Mouse (Mus musculus) cerebellum, postnatal 10 days (tissue): ENCODE data around the gene Sh2b2.
A peak's percentile ranks its signal among the peaks of the same experiment; 100 is the strongest.

ENCODE experiments used
- DNase-seq, 2 experiments: peaks; one replicate each; pipeline ENCODE4 v3.0.0; 2021; ENCODE audit warnings: mixed read lengths in 2 of 2

Sh2b2 gene

GRCm38 (mm10) chr5:136246452-136246838, at the start of gene Sh2b2:
Gene Sh2b2 (minus strand): TSS chr5:136246556.
- DNase-seq, result no peak

- DNase-seq, result no peak
Measured at GRCm38 (mm10) chr5:136292971-136293418, 46.6 kb upstream of the Sh2b2 start.

- no peak for DNase-seq
Measured at GRCm38 (mm10) chr5:136292361-136292760, 46.0 kb upstream of the Sh2b2 start.

GRCm38 (mm10) chr5:136291562-136291961, 45.2 kb upstream of the Sh2b2 start:
- peak; percentile 39 to 52 for DNase-seq

GRCm38 (mm10) chr5:136289776-136290175, 43.4 kb upstream of the Sh2b2 start:
- DNase-seq, result no peak

GRCm38 (mm10) chr5:136288351-136289081, 42.2 kb upstream of the Sh2b2 start:
- peak; percentile 35 to 37 for DNase-seq

GRCm38 (mm10) chr5:136286566-136286965, 40.2 kb upstream of the Sh2b2 start:
- DNase-seq, result no peak

- DNase-seq, result no peak
Measured at GRCm38 (mm10) chr5:136285106-136285505, 38.8 kb upstream of the Sh2b2 start.

GRCm38 (mm10) chr5:136281351-136281750, 35.0 kb upstream of the Sh2b2 start:
- DNase-seq, result peak; percentile 57 to 69

- DNase-seq, result no peak
Measured at GRCm38 (mm10) chr5:136274739-136275138, 28.4 kb upstream of the Sh2b2 start.

GRCm38 (mm10) chr5:136269937-136270336, 23.6 kb upstream of the Sh2b2 start:
- no peak for DNase-seq

GRCm38 (mm10) chr5:136266077-136266476, 19.7 kb upstream of the Sh2b2 start:
- DNase-seq, result no peak

GRCm38 (mm10) chr5:136263342-136263741, 17.0 kb upstream of the Sh2b2 start:
- DNase-seq, result no peak

- peak; percentile 79 to 85 for DNase-seq
Measured at GRCm38 (mm10) chr5:136258919-136259318, 12.6 kb upstream of the Sh2b2 start.

- DNase-seq, result peak; percentile 90 to 91
Measured at GRCm38 (mm10) chr5:136252899-136253298, 6.5 kb upstream of the Sh2b2 start.

- peak; percentile 46 to 53 for DNase-seq
Measured at GRCm38 (mm10) chr5:136251004-136251403, 4.6 kb upstream of the Sh2b2 start.

GRCm38 (mm10) chr5:136248441-136248840, 2.1 kb upstream of the Sh2b2 start:
- DNase-seq, result no peak

- no peak for DNase-seq
Measured at GRCm38 (mm10) chr5:136245541-136246451, 560 bp downstream of the Sh2b2 start.

- peak; percentile 92 to 96 for DNase-seq
Measured at GRCm38 (mm10) chr5:136244762-136245540, 1.4 kb downstream of the Sh2b2 start.

GRCm38 (mm10) chr5:136243851-136244761, 2.2 kb downstream of the Sh2b2 start:
- DNase-seq, result peak; percentile 65 to 72

- no peak for DNase-seq
Measured at GRCm38 (mm10) chr5:136241161-136241560, 5.2 kb downstream of the Sh2b2 start.

GRCm38 (mm10) chr5:136240381-136240780, 6.0 kb downstream of the Sh2b2 start:
- no peak for DNase-seq
